Mouse (Mus musculus) adrenal gland, postnatal 10 days (tissue): ENCODE results near the gene Zfp799. TPM values are rescaled to one million over a fixed set of nuclear protein-coding genes. Genes with fewer than 3 reads are reported as not detected.
"Not testable (repeated sequence)": the region's sequence is repeated elsewhere in the genome, so short reads cannot be mapped to it uniquely, and the experiment has no call there.

ENCODE experiments used
- DNase-seq: peaks from one replicate; pipeline ENCODE4 v3.0.0; 2021; ENCODE audit warnings: mixed read lengths
- long read RNA-seq, 2 experiments: library from polyadenylated mRNA; stranded (forward); transcript quantifications; one replicate each; pipeline ENCODE4 v2.0.0; 2021
- total RNA-seq, 2 experiments: library from RNA; stranded (reverse); gene quantifications; 2 replicates each; pipeline ENCODE4 v1.2.3; 2021

Gene Zfp799
- 10 to 100 TPM in 1 of 2 experiments, 1 to 10 TPM in 1; 9.6 to 15.4 TPM for total RNA-seq
- long read RNA-seq, experiment 1, full-length matches to known transcripts = 1 of 4 reads
- long read RNA-seq, experiment 1, partial matches to known transcripts = 0 of 4 reads
- long read RNA-seq, experiment 1, other reads (novel, unspliced or antisense) = 3 of 4 reads
- long read RNA-seq, experiment 2, partial matches to known transcripts = 0 of 2 reads
- long read RNA-seq, experiment 2, other reads (novel, unspliced or antisense) = 2 of 2 reads

- peak; percentile 80 for DNase-seq
Observed at GRCm38 (mm10) chr17:32829540-32830417, at the start of gene Zfp799. TSS of gene Zfp799 (minus strand) at chr17:32830261.

DNA sequence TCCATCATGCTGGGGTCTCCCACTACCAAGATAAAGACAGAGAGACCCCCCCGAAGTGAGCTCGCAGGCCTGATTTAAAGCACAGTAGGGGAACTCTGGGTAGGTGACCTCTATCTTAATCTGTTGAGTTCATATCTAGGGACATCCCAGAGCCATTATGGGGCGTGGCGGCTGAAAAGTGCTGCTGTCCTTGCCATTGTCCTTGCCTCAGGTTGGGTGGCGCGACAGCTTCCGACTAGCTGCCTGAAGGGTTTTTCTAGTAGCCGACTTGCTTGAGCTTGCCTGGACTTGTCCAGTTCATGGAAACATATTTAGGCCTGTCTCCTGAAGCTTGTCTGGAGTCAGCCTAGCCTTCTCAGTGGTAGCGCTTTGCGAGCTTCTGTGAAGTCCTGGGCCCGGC is 48.7 kb upstream of the Zfp799 start:
- no peak for DNase-seq

DNA sequence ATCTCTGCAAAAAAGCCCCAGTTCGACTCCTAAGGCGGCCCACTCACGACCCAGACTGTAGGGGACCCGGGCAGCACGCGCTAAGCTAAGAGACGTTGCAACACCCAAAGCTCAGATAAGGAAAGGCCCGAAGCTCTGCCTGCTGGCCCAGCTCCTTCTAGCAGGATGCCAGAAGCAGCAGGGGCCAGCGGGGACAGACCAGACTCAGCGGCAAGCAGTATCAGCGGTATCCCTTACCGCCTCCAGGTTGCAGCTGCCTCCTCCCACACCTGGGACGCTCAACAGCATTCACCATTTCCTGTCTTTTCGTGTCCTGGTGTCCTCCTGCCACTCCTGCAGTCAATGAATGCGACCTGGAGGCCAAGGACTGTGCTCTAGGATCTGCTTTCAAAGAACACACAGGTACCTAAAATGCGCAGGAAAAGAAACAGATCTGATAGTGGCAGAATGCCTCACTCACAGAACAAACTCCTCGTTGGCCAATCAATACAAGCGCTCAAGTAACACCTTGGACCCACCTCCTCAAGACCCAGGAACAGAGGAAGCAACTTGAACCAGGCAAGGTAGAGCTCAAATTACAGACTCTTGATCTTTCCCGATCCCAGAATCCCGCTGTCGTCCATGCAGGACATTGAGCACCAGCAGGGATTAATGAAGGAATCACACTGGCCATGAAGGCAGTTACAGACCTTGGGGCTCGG is 47.6 kb upstream of the Zfp799 start:
- DNase-seq = no peak

- DNase-seq = peak; percentile 18
Observed at GRCm38 (mm10) chr17:32872696-32873095, 42.6 kb upstream of the Zfp799 start.

DNA sequence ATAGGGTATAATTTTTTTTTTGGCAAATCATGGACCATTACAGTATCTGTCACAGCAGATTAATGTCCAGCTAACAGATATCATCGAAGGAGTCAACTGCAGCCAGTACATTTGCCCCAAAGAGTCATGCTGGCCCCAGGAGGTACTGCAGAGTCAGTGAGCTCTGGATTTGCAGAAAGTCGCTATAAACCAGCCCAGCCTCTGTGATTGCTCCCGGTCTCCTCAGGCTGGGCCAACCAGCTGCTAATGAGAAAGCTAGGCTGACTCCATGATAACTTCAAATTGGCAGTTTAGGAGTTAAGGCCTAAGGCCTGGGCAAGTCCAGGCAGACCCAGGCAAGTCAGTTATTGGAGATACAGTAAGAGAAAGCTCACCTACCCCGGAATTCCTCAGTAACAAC is 42.0 kb upstream of the Zfp799 start:
- DNase-seq = no peak

DNA sequence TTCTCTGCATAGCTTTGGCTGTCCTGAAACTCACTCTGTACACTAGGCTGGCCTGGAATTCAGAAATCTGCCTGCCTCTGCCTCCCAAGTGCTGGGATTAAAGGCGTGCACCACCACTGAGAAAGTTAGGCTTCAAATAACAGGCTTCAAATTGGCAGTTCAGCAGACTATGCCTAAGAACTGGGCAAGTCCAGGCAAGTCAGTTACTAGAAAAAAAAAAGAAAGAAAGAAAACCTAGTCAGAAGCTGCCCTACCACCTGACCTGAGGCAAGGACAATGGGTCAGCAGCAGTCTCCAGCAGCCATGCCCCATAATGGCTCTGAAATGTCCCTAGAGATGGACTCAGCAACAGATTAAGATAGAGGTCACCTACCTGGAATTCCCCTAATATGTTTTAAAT is 41.4 kb upstream of the Zfp799 start:
- no peak for DNase-seq

- DNase-seq = not testable (repeated sequence)
Observed at GRCm38 (mm10) chr17:32867266-32867665, 37.2 kb upstream of the Zfp799 start.

DNA sequence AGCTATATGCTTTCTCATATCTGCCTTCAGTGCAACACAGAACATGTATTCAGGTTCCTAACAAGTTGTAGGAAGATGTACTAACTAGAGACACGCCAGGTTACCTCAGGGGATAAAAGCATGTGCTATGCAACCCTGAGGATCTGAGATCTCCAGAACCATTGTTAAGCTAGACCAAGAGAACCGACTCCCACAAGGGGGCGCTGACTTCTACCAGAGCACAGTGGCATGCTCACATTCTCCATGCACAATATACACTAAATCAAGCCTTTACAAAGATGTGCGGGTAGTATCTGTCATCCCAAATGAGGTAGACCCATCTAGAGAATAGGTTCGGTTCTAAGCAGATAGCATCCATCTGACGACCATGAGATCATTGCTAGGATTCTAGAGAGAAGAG is 26.7 kb upstream of the Zfp799 start:
- not testable (repeated sequence) for DNase-seq

DNA sequence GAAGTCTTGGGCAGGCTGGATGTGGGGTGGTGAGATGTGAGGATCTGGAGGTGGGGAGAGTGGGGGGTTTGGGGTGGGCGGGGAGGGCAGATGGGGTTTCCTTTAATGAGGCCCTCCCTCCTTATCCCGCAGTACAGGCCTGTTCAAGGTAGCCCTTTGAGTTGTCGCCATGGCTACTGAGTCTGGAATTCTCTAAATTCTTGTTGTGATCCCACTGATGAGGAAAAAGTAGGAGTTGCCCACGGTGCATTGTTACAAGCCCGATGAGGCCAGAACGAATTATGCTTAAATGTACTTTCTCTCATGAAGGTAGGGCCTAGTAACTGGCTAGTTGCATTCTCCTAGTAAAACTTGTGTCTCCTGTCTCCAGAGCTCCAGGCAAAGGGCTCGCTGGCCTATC is 21.5 kb upstream of the Zfp799 start:
- no peak for DNase-seq

DNA sequence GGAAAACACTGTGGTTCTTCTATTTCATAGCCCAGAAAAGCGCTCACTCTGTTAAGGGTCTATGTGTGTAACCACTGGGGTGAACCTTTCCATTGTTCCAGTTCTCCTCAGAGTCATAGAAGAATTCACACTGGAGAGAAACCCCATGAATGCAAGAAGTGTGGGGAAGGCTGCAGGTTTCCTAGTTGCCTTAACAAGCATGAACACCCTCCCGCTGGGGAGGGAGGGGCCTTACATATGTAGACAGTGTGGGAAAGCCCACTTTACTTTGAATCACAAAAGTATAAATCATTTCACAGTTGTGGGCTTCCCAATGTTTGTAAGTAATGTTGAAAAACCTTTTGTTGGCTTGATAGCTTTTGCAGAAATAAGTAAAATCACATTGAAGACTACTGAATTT is 11.3 kb upstream of the Zfp799 start:
- DNase-seq = no peak

GRCm38 (mm10) chr17:32839083-32839802 is 9.2 kb upstream of the Zfp799 start:
- peak; percentile 35 for DNase-seq

DNA sequence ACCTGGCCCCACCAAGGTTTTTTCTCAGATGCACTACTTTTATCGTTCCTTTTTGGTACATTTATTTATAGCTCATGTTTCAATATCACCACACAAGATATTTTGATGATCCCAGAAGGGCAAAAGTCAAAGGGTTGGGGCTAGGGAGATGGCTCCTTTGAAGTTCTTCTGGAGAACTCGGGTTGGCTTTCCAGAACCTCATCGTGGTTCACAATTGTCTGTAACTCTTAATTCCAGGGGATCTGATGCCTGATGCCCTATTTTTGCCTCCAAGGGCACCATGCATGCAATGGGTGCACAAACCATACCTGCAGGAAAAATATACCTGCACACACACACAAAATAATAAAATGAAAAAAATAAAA is 339 bp upstream of the Zfp799 start:
- no peak for DNase-seq

GRCm38 (mm10) chr17:32816074-32816784 is 13.8 kb downstream of the Zfp799 start:
- DNase-seq = no peak

DNA sequence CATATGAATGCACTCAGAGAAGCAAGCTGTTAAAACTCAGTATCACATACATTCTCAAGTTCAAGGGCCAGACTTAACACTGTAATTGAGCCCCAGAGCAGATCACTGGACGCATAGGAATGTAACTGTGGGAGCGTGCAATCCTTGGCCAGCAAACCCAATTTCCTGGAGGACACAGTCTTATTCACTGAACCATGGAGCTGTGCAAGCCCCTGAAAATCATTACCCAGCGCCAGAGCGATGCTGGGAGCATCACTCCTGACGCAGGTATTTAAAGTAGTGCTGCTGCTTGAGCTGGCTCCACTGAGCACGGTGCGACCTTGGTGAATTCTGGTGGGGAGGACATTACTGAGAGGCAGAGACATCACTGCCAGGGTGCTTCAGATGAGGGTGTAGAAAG is 15.9 kb downstream of the Zfp799 start:
- DNase-seq = no peak

DNA sequence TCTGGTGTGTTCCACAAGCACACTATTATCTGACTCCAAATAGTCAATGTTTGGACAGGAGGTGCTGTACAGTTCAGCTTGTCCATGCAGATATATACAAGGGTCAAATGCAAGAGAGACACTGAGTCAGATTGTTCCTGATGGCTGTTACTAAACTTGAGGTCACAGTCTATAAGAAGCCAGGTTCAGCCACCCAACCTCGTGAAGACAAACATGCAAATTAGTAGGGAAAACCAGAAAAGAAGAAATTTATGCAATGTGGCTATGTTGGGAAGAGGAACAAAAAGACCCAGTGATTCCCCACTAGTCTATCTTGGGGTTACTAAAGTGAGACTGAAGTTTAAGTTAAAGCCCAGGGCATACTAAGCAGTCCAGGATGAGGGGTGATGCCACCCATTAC is 19.4 kb downstream of the Zfp799 start:
- no peak for DNase-seq

GRCm38 (mm10) chr17:32809544-32810374 is 20.3 kb downstream of the Zfp799 start, which contains the start of gene Zfp811:
TSS of gene Zfp811 (minus strand) at chr17:32809931.
- peak; percentile 39 for DNase-seq

DNA sequence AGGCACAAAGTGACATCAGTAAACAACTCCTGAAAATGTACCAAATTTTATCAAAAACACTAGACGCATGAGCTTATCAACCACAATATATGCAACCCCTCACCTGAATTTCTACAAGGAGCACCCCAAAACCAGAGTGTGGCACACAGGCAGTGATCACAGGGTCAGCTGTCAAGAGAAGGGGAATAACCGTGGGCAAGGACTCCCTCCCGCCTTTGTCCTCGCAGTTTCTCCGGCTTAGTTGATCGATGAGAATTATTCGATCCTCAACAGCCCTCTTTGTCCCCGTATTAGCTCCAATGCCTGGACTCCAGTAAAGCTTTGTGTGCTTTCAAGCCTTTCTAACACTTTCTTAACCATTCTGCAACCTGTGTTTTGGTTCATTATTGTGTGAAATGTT is 21.1 kb downstream of the Zfp799 start:
- DNase-seq = no peak

DNA sequence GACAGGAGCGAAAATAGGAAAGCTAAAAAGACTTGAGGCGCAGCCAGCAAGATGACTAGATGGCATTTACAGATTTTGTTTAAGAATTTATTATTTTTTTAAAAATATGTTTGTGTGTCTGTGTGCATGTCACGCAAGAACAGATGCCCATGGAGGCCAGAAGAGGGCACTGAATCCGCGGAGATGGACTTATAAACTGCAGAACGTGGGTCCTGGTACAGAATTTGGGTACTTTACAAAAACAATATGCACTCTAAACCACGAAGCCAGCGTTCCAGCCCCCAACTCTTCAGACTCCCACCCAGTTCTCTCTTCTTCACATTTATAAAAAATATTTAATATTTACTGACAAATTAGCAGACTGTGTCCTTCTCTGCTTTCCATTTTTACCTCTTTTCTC is 40.8 kb downstream of the Zfp799 start:
- no peak for DNase-seq

- no peak for DNase-seq
Observed at GRCm38 (mm10) chr17:32788576-32788975, 41.5 kb downstream of the Zfp799 start.

DNA sequence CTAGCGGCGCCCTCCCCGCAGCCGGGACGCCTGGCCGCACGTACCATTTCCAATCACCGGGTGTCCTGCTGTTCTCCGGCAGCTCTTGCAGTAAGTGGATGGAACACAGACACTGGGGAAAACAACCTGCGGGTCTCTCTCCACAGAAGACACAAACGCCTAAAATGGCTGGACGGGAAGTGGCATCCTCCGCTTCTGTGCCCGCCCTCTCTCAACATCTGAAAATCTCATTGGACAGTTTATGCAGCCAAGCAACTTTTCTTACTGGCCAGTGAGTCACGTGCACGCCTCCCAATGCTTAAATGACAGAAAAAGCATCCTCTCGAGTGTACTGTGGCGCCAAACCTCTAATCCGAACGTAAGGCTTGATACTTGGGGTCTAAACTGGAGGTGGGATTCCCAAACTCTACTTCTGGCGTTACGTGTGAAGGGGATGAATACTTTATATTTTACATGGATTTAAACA is 41.9 kb downstream of the Zfp799 start, which contains the start of gene Zfp871:
Gene Zfp871, minus strand, starts transcription at position 194 of the 466 bp plus-strand sequence.
- DNase-seq = peak; percentile 88
